Mouse (Mus musculus) lung, postnatal 0 days (tissue): Measurements from ENCODE around the gene Olfr1101. TPM values are rescaled to one million over a fixed set of nuclear protein-coding genes. Genes with fewer than 3 reads are reported as not detected.

Source experiments
- ATAC-seq: fragments of 200-750 bp; cut with Nextera tagmentation; 2 replicates; pipeline ENCODE4 v1.8.0; 2017; ENCODE audit warnings: moderate library complexity
- DNase-seq: peaks from one replicate; pipeline ENCODE4 v3.0.0-alpha.2; 2016; ENCODE audit warnings: low spot score
- H3K27ac ChIP-seq: fragments of 300-500 bp; sonication (generic); 2 replicates; pipeline ENCODE4 v1.5.1; 2014; ENCODE audit warnings: antibody characterized with exemption, mild to moderate bottlenecking, low read length, mixed read lengths
- H3K27me3 ChIP-seq: fragments of 300-500 bp; sonication (generic); replicated peaks from 2 replicates; pipeline ENCODE4 v1.6.1; 2014; ENCODE audit warnings: low read length, mixed read lengths; ENCODE audit not compliant: insufficient read depth
- H3K36me3 ChIP-seq: fragments of 300-500 bp; sonication (generic); 2 replicates; pipeline ENCODE4 v1.6.1; 2014; ENCODE audit warnings: low read length, mixed read lengths; ENCODE audit not compliant: insufficient read depth
- H3K4me1 ChIP-seq: fragments of 300-500 bp; sonication (generic); 2 replicates; pipeline ENCODE4 v1.6.1; 2014; ENCODE audit warnings: antibody characterized with exemption, low read depth, low read length, mixed read lengths; ENCODE audit not compliant: insufficient read depth
- H3K4me2 ChIP-seq: fragments of 300-500 bp; sonication (generic); replicated peaks from 2 replicates; pipeline ENCODE4 v1.6.1; 2014; ENCODE audit warnings: low read depth, mild to moderate bottlenecking, low read length, moderate library complexity, mixed read lengths
- H3K4me3 ChIP-seq: fragments of 300-500 bp; sonication (generic); 2 replicates; pipeline ENCODE4 v1.5.1; 2014; ENCODE audit warnings: low read depth, low read length
- H3K9ac ChIP-seq: fragments of 300-500 bp; sonication (generic); replicated peaks from 2 replicates; pipeline ENCODE4 v1.6.1; 2014; ENCODE audit warnings: low read depth, mild to moderate bottlenecking
- H3K9me3 ChIP-seq: fragments of 300-500 bp; sonication (generic); 2 replicates; pipeline ENCODE4 v1.6.1; 2016; ENCODE audit warnings: low read length, mixed read lengths
- CTCF ChIP-seq: IDR thresholded peaks from 2 replicates; pipeline ENCODE4 v1.5.1; 2016; ENCODE audit warnings: antibody characterized with exemption, mild to moderate bottlenecking
- EP300 ChIP-seq: IDR thresholded peaks from 2 replicates; pipeline ENCODE4 v1.6.1; 2016; ENCODE audit warnings: antibody characterized with exemption, mild to moderate bottlenecking, control low read depth
- WGBS: fragments of 180-500 bp; shearing (Covaris S2); extraction: QIAGEN DNeasy Blood & Tissue Kit; methylation state at CpG from one replicate; pipeline ENCODE4 v1.1.7; 2014; 5-methylcytosine and 5-hydroxymethylcytosine counted together
- polyA plus RNA-seq: library from polyadenylated mRNA; unstranded; fragments of >200 nt; fragmentation: Nextera tagmentation; extraction: Ambion mirVana; gene quantifications from 2 replicates; pipeline ENCODE4 v1.2.1, GENCODE M21; 2015

The Olfr1101 gene
- not detected in 2 replicates for polyA plus RNA-seq

GRCm38 (mm10) chr2:86991121-86991520 lies at the start of gene Olfr1101:
TSS of gene Olfr1101 (minus strand) at chr2:86991221.
- H3K9ac ChIP-seq, result no peak within 1 kb of the TSS
- H3K27ac ChIP-seq, result no peak within 1 kb of the TSS
- no peak within 1 kb of the TSS for H3K4me2 ChIP-seq
- no peaks in the 10 kb centered on the region for H3K36me3 ChIP-seq
- H3K4me1 ChIP-seq, result no peaks in the 10 kb centered on the region
- WGBS, result 70% methylated on average over 3 of the region's 3 CpGs
- no peaks in the 10 kb centered on the region for H3K27me3 ChIP-seq
- H3K4me3 ChIP-seq, result no peak within 1 kb of the TSS
- ATAC-seq (no peak), DNase-seq (no peak)
- H3K9me3 ChIP-seq, result no peaks in the 10 kb centered on the region
- no peak for TF ChIP-seq CTCF
- no peak for TF ChIP-seq EP300

- Histone ChIP-seq H3K4me2 (no peak within 1 kb of the TSS), H3K27me3 (no peaks in the 10 kb centered on the region), H3K9me3 (no peaks in the 10 kb centered on the region), H3K4me3 (no peak within 1 kb of the TSS), H3K27ac (no peak within 1 kb of the TSS), H3K36me3 (no peaks in the 10 kb centered on the region), H3K9ac (no peak within 1 kb of the TSS), H3K4me1 (no peaks in the 10 kb centered on the region)
- TF ChIP-seq CTCF, result no peak
- no peak for TF ChIP-seq EP300
- ATAC-seq (no peak), DNase-seq (no peak)
These were observed 45.4 kb upstream of the Olfr1101 start, which contains the start of gene Olfr1105 for GRCm38 (mm10) chr2:87036431-87036830. TSS of gene Olfr1105 (minus strand) at chr2:87036531.

GRCm38 (mm10) chr2:87026980-87027379 lies 36.0 kb upstream of the Olfr1101 start, which contains the start of gene Olfr1104:
TSS of gene Olfr1104 (minus strand) at chr2:87027080.
- Histone ChIP-seq H3K36me3 (no peaks in the 10 kb centered on the region), H3K9ac (no peak within 1 kb of the TSS), H3K4me3 (no peak within 1 kb of the TSS), H3K4me1 (no peaks in the 10 kb centered on the region), H3K27me3 (no peaks in the 10 kb centered on the region), H3K27ac (no peak within 1 kb of the TSS), H3K9me3 (no peaks in the 10 kb centered on the region), H3K4me2 (no peak within 1 kb of the TSS)
- 75% methylated on average over 1 of the region's 1 CpGs for WGBS
- ATAC-seq, result no peak
- no peak for TF ChIP-seq EP300
- TF ChIP-seq CTCF, result no peak
- DNase-seq, result no peak

- Histone ChIP-seq H3K27me3 (no peaks in the 10 kb centered on the region), H3K9ac (no peak within 1 kb of the TSS), H3K9me3 (no peaks in the 10 kb centered on the region), H3K4me3 (no peak within 1 kb of the TSS), H3K36me3 (no peaks in the 10 kb centered on the region), H3K4me1 (no peaks in the 10 kb centered on the region), H3K4me2 (no peak within 1 kb of the TSS), H3K27ac (no peak within 1 kb of the TSS)
- DNase-seq (no peak), ATAC-seq (no peak)
- TF ChIP-seq CTCF, result no peak
- TF ChIP-seq EP300, result no peak
These were observed 7.1 kb upstream of the Olfr1101 start, which contains the start of gene Olfr1102 for GRCm38 (mm10) chr2:86998098-86998497. TSS of gene Olfr1102 (plus strand) at chr2:86998398.

- no peaks in the 10 kb centered on the region for H3K9me3 ChIP-seq
- no peak within 1 kb of the TSS for H3K4me2 ChIP-seq
- H3K4me1 ChIP-seq, result no peaks in the 10 kb centered on the region
- TF ChIP-seq CTCF, result no peak
- no peak for TF ChIP-seq EP300
- DNase-seq, result no peak
- no peak within 1 kb of the TSS for H3K27ac ChIP-seq
- no peak for ATAC-seq
- no peaks in the 10 kb centered on the region for H3K27me3 ChIP-seq
- no peak within 1 kb of the TSS for H3K9ac ChIP-seq
- H3K36me3 ChIP-seq, result no peaks in the 10 kb centered on the region
- no peak within 1 kb of the TSS for H3K4me3 ChIP-seq
- WGBS, result 61% methylated on average over 3 of the region's 3 CpGs
These were observed 11.2 kb downstream of the Olfr1101 start, which contains the start of gene Olfr1100 for GRCm38 (mm10) chr2:86979854-86980253. TSS of gene Olfr1100 (minus strand) at chr2:86979954.

- Histone ChIP-seq H3K27me3 (no peaks in the 10 kb centered on the region), H3K36me3 (no peaks in the 10 kb centered on the region), H3K4me2 (no peak within 1 kb of the TSS), H3K9ac (no peak within 1 kb of the TSS), H3K4me1 (no peaks in the 10 kb centered on the region), H3K27ac (no peak within 1 kb of the TSS), H3K9me3 (no peaks in the 10 kb centered on the region), H3K4me3 (no peak within 1 kb of the TSS)
- WGBS, result 71% methylated on average over 1 of the region's 1 CpGs
- TF ChIP-seq EP300 (no peak), CTCF (no peak)
- no peak for DNase-seq
- ATAC-seq, result no peak
These were observed 30.4 kb downstream of the Olfr1101 start, which contains the start of gene Olfr1099 for GRCm38 (mm10) chr2:86960593-86960992. TSS of gene Olfr1099 (minus strand) at chr2:86960693.

Other genes starting within 250 kb of the Olfr1101 start
- gene Olfr1090, start 232.2 kb downstream of the Olfr1101 start, polyA plus RNA-seq, result not detected in 2 replicates
- not detected in 2 replicates for gene Olfr1093, start 208.7 kb downstream of the Olfr1101 start, polyA plus RNA-seq
- gene Olfr141, start 181.2 kb downstream of the Olfr1101 start, polyA plus RNA-seq, result not detected in 2 replicates
- not detected in 2 replicates for gene Olfr1094, start 166.6 kb downstream of the Olfr1101 start, polyA plus RNA-seq
- not detected in 2 replicates for gene Olfr1095, start 139.5 kb downstream of the Olfr1101 start, polyA plus RNA-seq
- not detected in 2 replicates for gene Gm13723, start 116.4 kb downstream of the Olfr1101 start, polyA plus RNA-seq
- not detected in 2 replicates for gene Olfr1097, start 99.0 kb downstream of the Olfr1101 start, polyA plus RNA-seq
- not detected in 2 replicates for gene Olfr1098, start 66.7 kb downstream of the Olfr1101 start, polyA plus RNA-seq
- not detected in 2 replicates for gene Olfr1099, start 30.5 kb downstream of the Olfr1101 start, polyA plus RNA-seq
- gene Olfr1100, start 11.3 kb downstream of the Olfr1101 start, polyA plus RNA-seq, result not detected in 2 replicates
- gene Olfr1102, start 7.2 kb upstream of the Olfr1101 start, polyA plus RNA-seq, result not detected in 2 replicates
- not detected in 2 replicates for gene Olfr1104, start 35.9 kb upstream of the Olfr1101 start, polyA plus RNA-seq
- gene Olfr1105, start 45.3 kb upstream of the Olfr1101 start, polyA plus RNA-seq, result not detected in 2 replicates
- gene Olfr1106, start 61.1 kb upstream of the Olfr1101 start, polyA plus RNA-seq, result not detected in 2 replicates
- not detected in 2 replicates for gene Olfr1107, start 84.6 kb upstream of the Olfr1101 start, polyA plus RNA-seq
- gene Olfr1109, start 104.8 kb upstream of the Olfr1101 start, polyA plus RNA-seq, result not detected in 2 replicates
- not detected in 2 replicates for gene Olfr259, start 123.3 kb upstream of the Olfr1101 start, polyA plus RNA-seq
- not detected in 2 replicates for gene Olfr1110, start 149.1 kb upstream of the Olfr1101 start, polyA plus RNA-seq
- not detected in 2 replicates for gene Olfr1111, start 161.4 kb upstream of the Olfr1101 start, polyA plus RNA-seq
- not detected in 2 replicates for gene Olfr1112, start 196.6 kb upstream of the Olfr1101 start, polyA plus RNA-seq
- gene Olfr1113, start 217.7 kb upstream of the Olfr1101 start, polyA plus RNA-seq, result not detected in 2 replicates